Mouse (Mus musculus): ENCODE measurements around the gene Rhou.
"Not testable (repeated sequence)": the region's sequence is repeated elsewhere in the genome, so short reads cannot be mapped to it uniquely, and the experiment has no call there.

Rhou gene

GRCm38 (mm10) chr8:123653308-123653993 lies at the start of gene Rhou:
Gene Rhou, plus strand, starts transcription at chr8:123653929.
- peak; percentile 96 for DNase-seq (ENCODE audit: low read depth)

- DNase-seq (ENCODE audit: low read depth) = not testable (repeated sequence)
Measured at GRCm38 (mm10) chr8:123612652-123613051, 41.1 kb upstream of the Rhou start.

- DNase-seq (ENCODE audit: low read depth) = not testable (repeated sequence)
Measured at GRCm38 (mm10) chr8:123623523-123623922, 30.2 kb upstream of the Rhou start.

- no peak for DNase-seq (ENCODE audit: low read depth)
Measured at GRCm38 (mm10) chr8:123624274-123624673, 29.5 kb upstream of the Rhou start.

- no peak for DNase-seq (ENCODE audit: low read depth)
Measured at GRCm38 (mm10) chr8:123624702-123625101, 29.0 kb upstream of the Rhou start.

- peak; percentile 39 for DNase-seq (ENCODE audit: low read depth)
Measured at GRCm38 (mm10) chr8:123625717-123626116, 28.0 kb upstream of the Rhou start.

GRCm38 (mm10) chr8:123627410-123628147 lies 26.1 kb upstream of the Rhou start:
- peak; percentile 56 for DNase-seq (ENCODE audit: low read depth)

GRCm38 (mm10) chr8:123628253-123628967 lies 25.3 kb upstream of the Rhou start:
- DNase-seq (ENCODE audit: low read depth) = peak; percentile 76

GRCm38 (mm10) chr8:123628968-123629755 lies 24.6 kb upstream of the Rhou start:
- peak; percentile 96 for DNase-seq (ENCODE audit: low read depth)

- no peak for DNase-seq (ENCODE audit: low read depth)
Measured at GRCm38 (mm10) chr8:123630058-123630457, 23.7 kb upstream of the Rhou start.

GRCm38 (mm10) chr8:123630841-123631251 lies 22.9 kb upstream of the Rhou start:
- peak; percentile 49 for DNase-seq (ENCODE audit: low read depth)

- DNase-seq (ENCODE audit: low read depth) = not testable (repeated sequence)
Measured at GRCm38 (mm10) chr8:123631746-123632145, 22.0 kb upstream of the Rhou start.

GRCm38 (mm10) chr8:123632257-123632656 lies 21.5 kb upstream of the Rhou start:
- DNase-seq (ENCODE audit: low read depth) = no peak

- peak; percentile 72 for DNase-seq (ENCODE audit: low read depth)
Measured at GRCm38 (mm10) chr8:123633801-123634200, 19.9 kb upstream of the Rhou start.

- peak; percentile 67 for DNase-seq (ENCODE audit: low read depth)
Measured at GRCm38 (mm10) chr8:123634395-123635131, 19.2 kb upstream of the Rhou start.

- DNase-seq (ENCODE audit: low read depth) = no peak
Measured at GRCm38 (mm10) chr8:123635671-123636070, 18.1 kb upstream of the Rhou start.

- peak; percentile 86 for DNase-seq (ENCODE audit: low read depth)
Measured at GRCm38 (mm10) chr8:123643330-123644051, 10.2 kb upstream of the Rhou start.

GRCm38 (mm10) chr8:123645229-123645628 lies 8.5 kb upstream of the Rhou start:
- no peak for DNase-seq (ENCODE audit: low read depth)

- DNase-seq (ENCODE audit: low read depth) = peak; percentile 86
Measured at GRCm38 (mm10) chr8:123648245-123649170, 5.2 kb upstream of the Rhou start.

All from NIH3T3 (cell line).